Mouse (Mus musculus) heart, embryonic 14.5 days (tissue): ENCODE results near the gene Gse1. TPM values are rescaled to one million over a fixed set of nuclear protein-coding genes. Genes with fewer than 3 reads are reported as not detected.

ENCODE experiments used
- ATAC-seq: fragments of 200-750 bp; cut with Nextera tagmentation; 2 replicates; pipeline ENCODE4 v1.8.0; 2017; ENCODE audit warnings: low read depth, moderate TSS enrichment; ENCODE audit not compliant: insufficient number of reproducible peaks, insufficient read depth, low FRiP score
- H3K27ac ChIP-seq, 2 experiments: fragments of 200-500 bp in 1 of 2; fragments of 300-500 bp in 1 of 2; sonication (generic) in 1 of 2; replicated peaks in 1 of 2; 2 replicates each; pipeline ENCODE4 v1.5.1; 2012 to 2014; ENCODE audit warnings: low read depth in 2 of 2, low read length in 2 of 2, control low read depth in 1 of 2, mild to moderate bottlenecking in 1 of 2, mixed read lengths in 1 of 2; ENCODE audit not compliant: control insufficient read depth in 1 of 2, insufficient read depth in 1 of 2
- H3K27me3 ChIP-seq: fragments of 300-500 bp; sonication (generic); 2 replicates; pipeline ENCODE4 v1.6.1; 2014; ENCODE audit warnings: mild to moderate bottlenecking, low read length, control low read depth; ENCODE audit not compliant: control insufficient read depth, insufficient read depth
- H3K36me3 ChIP-seq: fragments of 300-500 bp; sonication (generic); 2 replicates; pipeline ENCODE4 v1.6.1; 2014; ENCODE audit warnings: mild to moderate bottlenecking, control low read depth, low read length, mixed read lengths; ENCODE audit not compliant: control insufficient read depth, insufficient read depth
- H3K4me1 ChIP-seq, 2 experiments: fragments of 200-500 bp in 1 of 2; fragments of 300-500 bp in 1 of 2; sonication (generic) in 1 of 2; 2 replicates each; pipeline ENCODE4 v1.6.1; 2012 to 2014; ENCODE audit warnings: low read length in 2 of 2, control low read depth in 1 of 2, mixed read lengths in 1 of 2; ENCODE audit not compliant: control insufficient read depth in 2 of 2, insufficient read depth in 2 of 2
- H3K4me2 ChIP-seq: fragments of 300-500 bp; sonication (generic); 2 replicates; pipeline ENCODE4 v1.6.1; 2014; ENCODE audit warnings: mild to moderate bottlenecking, low read length
- H3K4me3 ChIP-seq, 2 experiments: fragments of 200-500 bp in 1 of 2; fragments of 300-500 bp in 1 of 2; sonication (generic) in 1 of 2; 2 replicates each; pipeline ENCODE4 v1.5.1; 2012 to 2014; ENCODE audit warnings: low read length in 2 of 2, mild to moderate bottlenecking in 2 of 2, control low read depth in 1 of 2, low read depth in 1 of 2, moderate library complexity in 1 of 2; ENCODE audit not compliant: control insufficient read depth in 1 of 2, insufficient read depth in 1 of 2
- H3K9ac ChIP-seq: fragments of 300-500 bp; sonication (generic); 2 replicates; pipeline ENCODE4 v1.6.1; 2014; ENCODE audit warnings: mild to moderate bottlenecking, low read length
- H3K9me3 ChIP-seq: fragments of 300-500 bp; sonication (generic); 2 replicates; pipeline ENCODE4 v1.6.1; 2016; ENCODE audit warnings: low read length, control low read depth; ENCODE audit not compliant: control insufficient read depth
- WGBS: fragments of 180-500 bp; shearing (Covaris S2); extraction: QIAGEN DNeasy Blood & Tissue Kit; methylation state at CpG from one replicate; pipeline ENCODE4 v1.1.7; 2014; 5-methylcytosine and 5-hydroxymethylcytosine counted together
- polyA plus RNA-seq: library from polyadenylated mRNA; unstranded; fragments of >200 nt; fragmentation: Nextera tagmentation; extraction: Ambion mirVana; gene quantifications from 2 replicates; pipeline ENCODE4 v1.2.1, GENCODE M21; 2014

Gse1 gene
- polyA plus RNA-seq, 1 experiment from 2014 or later, result 12.2 TPM

DNA sequence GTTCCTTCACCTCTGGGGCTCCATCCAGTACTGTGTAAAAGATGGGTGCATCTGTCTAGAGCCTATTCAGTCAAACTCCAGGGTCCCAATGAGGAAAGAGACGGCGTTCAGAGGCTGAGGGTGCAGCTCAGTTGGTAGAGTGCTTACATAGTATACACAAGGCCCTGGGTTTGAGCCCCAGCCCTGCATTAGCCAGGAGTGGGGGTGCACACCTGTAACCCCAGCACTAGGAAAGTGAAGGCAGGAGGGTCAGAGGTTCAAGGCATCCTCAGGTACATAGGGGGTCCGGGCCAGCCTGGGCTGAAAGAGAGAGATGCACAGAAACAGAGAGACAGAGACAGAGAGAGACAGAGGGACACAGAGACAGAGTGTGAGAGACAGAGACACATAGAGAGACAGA lies 15.0 kb upstream of the Gse1 start:
- 87% methylated on average over 3 of the region's 3 CpGs for WGBS
- no peak overlapping the region for H3K4me3 ChIP-seq
- H3K27me3 ChIP-seq, result no peaks in the 10 kb centered on the region
- H3K9ac ChIP-seq, result no peak overlapping the region
- no peak overlapping the region for H3K4me2 ChIP-seq
- H3K27ac ChIP-seq, result no peak overlapping the region
- H3K9me3 ChIP-seq, result no peaks in the 10 kb centered on the region
- no peak for ATAC-seq
- H3K36me3 ChIP-seq, result no peaks in the 10 kb centered on the region
- H3K4me1 ChIP-seq, result peaks cover 41 to 48% of the 10 kb centered on the region in 2 experiments

GRCm38 (mm10) chr8:120213939-120214338 lies 14.3 kb upstream of the Gse1 start:
- peaks cover 41 to 48% of the 10 kb centered on the region in 2 experiments for H3K4me1 ChIP-seq
- no peak for ATAC-seq
- H3K27ac ChIP-seq, result no peak overlapping the region; a peak in 1 of 4 replicates

DNA sequence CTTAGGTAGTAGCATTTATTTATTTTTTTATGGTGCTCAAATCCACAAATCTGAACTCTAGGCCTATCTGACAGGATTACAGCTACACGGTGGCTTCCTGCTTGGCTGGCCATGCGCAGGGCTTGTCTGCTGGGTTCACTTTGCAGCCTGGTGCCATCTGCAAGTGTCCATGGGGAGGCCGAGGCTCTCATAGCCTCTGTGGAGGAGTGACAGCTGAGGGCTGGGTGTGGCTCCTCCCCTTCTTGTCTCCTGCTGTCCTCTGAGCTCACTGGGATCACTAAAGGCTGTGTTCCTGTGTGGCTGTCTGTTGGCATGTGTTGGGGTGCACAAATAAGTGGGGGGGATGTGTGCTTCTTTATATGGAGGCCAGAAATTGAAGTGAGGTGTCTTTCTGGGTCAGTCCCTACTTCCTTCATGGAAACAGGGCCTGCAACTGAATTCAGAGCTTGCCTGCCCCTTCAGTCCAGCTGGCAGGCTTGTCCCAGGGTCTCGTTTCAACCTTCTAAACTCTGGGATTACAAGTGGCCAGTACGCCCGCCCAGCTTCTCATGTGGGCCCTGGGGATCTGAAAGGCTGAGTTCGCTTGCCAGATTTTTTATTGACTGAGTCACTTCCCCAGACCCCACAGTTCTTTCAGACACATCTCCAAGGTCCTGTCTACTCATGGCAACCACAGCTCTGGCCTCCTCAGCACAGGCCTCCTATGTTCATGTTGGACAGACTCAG lies 12.7 kb upstream of the Gse1 start:
- Histone ChIP-seq H3K4me3 (no peak overlapping the region), H3K4me1 (peaks cover 40 to 44% of the 10 kb centered on the region in 2 experiments), H3K27ac (no peak overlapping the region; a peak in 1 of 4 replicates), H3K36me3 (no peaks in the 10 kb centered on the region), H3K4me2 (no peak overlapping the region), H3K9ac (no peak overlapping the region), H3K9me3 (no peaks in the 10 kb centered on the region), H3K27me3 (no peaks in the 10 kb centered on the region)
- 51% methylated on average over 7 of the region's 7 CpGs for WGBS
- no peak for ATAC-seq

More at GRCm38 (mm10) chr8:120213939-120214338, 14.3 kb upstream of the Gse1 start:
- Histone ChIP-seq H3K36me3 (no peaks in the 10 kb centered on the region), H3K9me3 (no peaks in the 10 kb centered on the region), H3K9ac (no peak overlapping the region), H3K4me2 (no peak overlapping the region), H3K27me3 (no peaks in the 10 kb centered on the region), H3K4me3 (no peak overlapping the region)
- WGBS, result 50% methylated on average over 5 of the region's 5 CpGs

DNA sequence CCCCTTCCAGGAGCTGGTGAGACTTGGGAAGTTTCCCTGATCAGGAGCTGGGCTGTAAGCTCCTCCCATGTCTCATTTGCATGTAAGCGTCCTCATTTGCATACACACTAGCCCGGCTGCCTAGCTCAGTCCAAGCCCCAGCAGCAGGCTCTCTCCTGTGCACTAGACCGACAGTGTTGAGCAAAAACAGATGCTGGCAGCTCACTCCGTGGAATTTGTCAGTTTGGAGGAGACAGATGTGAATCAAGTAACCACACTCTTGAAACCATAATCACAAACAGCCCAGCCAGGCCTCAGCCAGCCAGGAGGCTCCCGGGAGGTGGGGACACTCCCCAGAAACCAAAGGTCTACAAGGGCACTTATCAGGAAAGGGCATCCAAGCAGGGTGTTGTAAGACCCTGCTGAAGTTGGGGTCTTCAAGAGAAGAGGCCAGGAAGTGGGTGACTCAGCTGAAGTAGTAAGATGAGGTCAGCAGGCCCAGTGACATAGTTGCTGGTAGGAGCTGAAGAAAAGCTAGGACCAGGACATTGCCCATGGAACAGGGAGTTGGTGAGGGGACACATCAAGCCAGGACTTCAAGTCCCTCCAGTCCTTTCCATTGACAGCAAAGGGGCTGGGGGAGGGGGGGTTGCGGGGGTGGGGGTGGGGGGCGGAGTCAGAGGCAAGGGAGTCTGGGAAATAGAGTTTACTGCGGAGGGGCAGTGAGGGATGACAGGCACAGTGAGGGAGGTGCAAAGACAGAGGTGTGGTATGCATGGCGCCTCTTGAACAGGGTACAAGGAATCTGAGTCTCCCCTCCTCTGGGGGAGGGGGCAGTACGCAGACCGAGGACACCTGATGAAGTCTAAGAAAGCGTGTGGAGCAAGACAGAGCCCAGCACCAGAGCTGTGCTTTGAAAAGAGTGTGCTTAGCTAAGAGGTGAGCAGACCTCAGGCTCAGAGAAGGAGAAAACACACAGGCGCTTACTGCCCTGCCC lies 11.1 kb upstream of the Gse1 start:
- Histone ChIP-seq H3K4me3 (no peak overlapping the region), H3K9ac (peak overlapping the region; percentile 16; the same call in 1 of the 2 replicates), H3K4me2 (no peak overlapping the region), H3K36me3 (no peaks in the 10 kb centered on the region), H3K27ac (peak overlapping the region; percentile 77 to 84), H3K9me3 (no peaks in the 10 kb centered on the region), H3K4me1 (peaks cover 31% of the 10 kb centered on the region in 2 experiments), H3K27me3 (peaks cover 3% of the 10 kb centered on the region; the same call in 1 of the 2 replicates)
- 0 out of 2 replicates have a peak, but pooled peaks have one; percentile 52 for ATAC-seq
- 15% methylated on average over 13 of the region's 13 CpGs for WGBS

DNA sequence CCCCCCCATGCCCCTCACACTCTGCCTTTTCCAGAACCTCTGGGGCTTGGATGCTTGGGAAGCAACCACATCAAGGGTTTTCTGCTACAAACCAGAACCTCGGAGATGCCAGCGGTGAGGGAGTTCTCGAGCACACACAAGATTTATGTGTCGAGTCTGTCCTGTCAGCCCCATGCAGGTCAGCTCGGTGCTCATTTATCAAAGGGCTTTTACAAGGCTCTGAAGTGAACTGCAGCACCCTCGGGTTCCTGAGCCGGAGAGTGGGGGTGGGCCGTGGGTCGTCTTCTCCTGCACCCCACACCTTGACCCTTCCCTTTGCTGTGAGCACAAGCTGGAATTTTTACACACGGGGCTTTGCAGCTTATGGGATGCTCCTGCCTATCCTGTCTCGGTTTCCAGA lies 5.7 kb upstream of the Gse1 start:
- Histone ChIP-seq H3K4me2 (no peak overlapping the region), H3K27ac (no peak overlapping the region), H3K9ac (no peak overlapping the region), H3K4me3 (no peak overlapping the region), H3K9me3 (no peaks in the 10 kb centered on the region), H3K36me3 (no peaks in the 10 kb centered on the region), H3K27me3 (peaks cover 7% of the 10 kb centered on the region; the same call in 1 of the 2 replicates), H3K4me1 (peaks cover 12 to 17% of the 10 kb centered on the region in 2 experiments)
- no peak for ATAC-seq
- 64% methylated on average over 11 of the region's 11 CpGs for WGBS

DNA sequence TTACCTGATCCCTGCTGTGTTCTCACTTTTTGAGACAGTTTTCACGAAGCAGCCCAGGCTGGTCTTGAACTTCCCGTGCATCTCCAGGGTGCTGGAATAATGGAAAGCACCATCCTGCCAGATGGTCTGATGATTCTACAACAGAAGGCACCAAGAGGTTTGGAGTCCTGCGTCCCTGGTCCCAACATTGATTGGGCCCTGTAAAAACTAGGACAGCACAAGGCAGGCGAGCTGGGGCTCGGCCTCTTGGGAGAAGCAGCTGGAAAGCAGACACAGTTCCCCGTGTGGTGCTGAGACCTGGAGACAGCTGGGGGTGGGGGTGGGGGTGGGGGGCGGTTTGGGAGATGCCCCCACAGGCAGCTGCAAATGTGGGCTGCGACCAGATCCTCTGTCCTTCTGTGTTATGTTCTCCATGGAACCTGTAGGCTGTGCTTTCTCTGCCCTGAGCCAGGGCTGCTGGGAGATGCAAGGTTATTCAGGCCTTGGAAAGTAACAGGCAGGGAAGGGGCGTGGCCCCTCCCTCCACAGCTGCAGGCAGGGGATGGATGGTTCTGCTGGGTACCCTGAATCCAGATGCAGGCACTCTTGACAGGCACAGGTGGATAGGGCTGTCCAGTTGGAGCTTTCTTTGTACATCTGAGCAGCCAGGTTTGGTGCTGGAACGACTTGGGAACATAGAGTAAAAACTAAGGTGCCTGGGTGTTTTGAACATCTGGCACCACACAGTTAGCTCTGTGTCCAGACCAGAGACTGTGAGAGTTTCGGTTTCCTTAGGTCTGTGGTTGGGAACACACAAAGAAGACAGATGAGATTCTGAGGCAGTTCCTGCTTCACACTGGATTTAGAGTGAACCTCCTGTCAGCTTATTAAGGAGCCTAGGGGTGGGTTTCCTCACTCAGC lies 3.5 kb upstream of the Gse1 start:
- no peak overlapping the region for H3K4me3 ChIP-seq
- peaks cover 10% of the 10 kb centered on the region; the same call in 1 of the 2 replicates for H3K27me3 ChIP-seq
- H3K4me2 ChIP-seq, result no peak overlapping the region
- peaks cover 15 to 26% of the 10 kb centered on the region in 2 experiments for H3K4me1 ChIP-seq
- H3K36me3 ChIP-seq, result no peaks in the 10 kb centered on the region
- no peak for ATAC-seq
- H3K9me3 ChIP-seq, result no peaks in the 10 kb centered on the region
- no peak overlapping the region for H3K9ac ChIP-seq
- 58% methylated on average over 11 of the region's 11 CpGs for whole genome bisulfite sequencing
- no peak overlapping the region for H3K27ac ChIP-seq
